Mouse (Mus musculus): ENCODE measurements around the gene Krtap13-1. TPM values are rescaled to one million over a fixed set of nuclear protein-coding genes. Genes with fewer than 3 reads are reported as not detected.

Gene Krtap13-1
- polyA plus RNA-seq, 1 experiment from 2014 or later: not detected

Other genes starting within 250 kb of the Krtap13-1 start
- not detected in 2 replicates for gene Cldn17, start 221.9 kb upstream of the Krtap13-1 start, polyA plus RNA-seq (2014; fragmentation: Nextera tagmentation; extraction: Ambion mirVana)
- gene Cldn8, start 165.7 kb upstream of the Krtap13-1 start, polyA plus RNA-seq (2014; fragmentation: Nextera tagmentation; extraction: Ambion mirVana): 1.1 and 1.5 TPM in 2 replicates
- not detected in 2 replicates for gene Krtap24-1, start 116.6 kb upstream of the Krtap13-1 start, polyA plus RNA-seq (2014; fragmentation: Nextera tagmentation; extraction: Ambion mirVana)
- gene 2310079G19Rik, start 101.2 kb upstream of the Krtap13-1 start, polyA plus RNA-seq (2014; fragmentation: Nextera tagmentation; extraction: Ambion mirVana): not detected in 2 replicates
- gene Krtap26-1, start 81.1 kb upstream of the Krtap13-1 start, polyA plus RNA-seq (2014; fragmentation: Nextera tagmentation; extraction: Ambion mirVana): not detected in 2 replicates
- not detected in 2 replicates for gene Krtap27-1, start 57.2 kb upstream of the Krtap13-1 start, polyA plus RNA-seq (2014; fragmentation: Nextera tagmentation; extraction: Ambion mirVana)
- gene 2310061N02Rik, start 20.9 kb upstream of the Krtap13-1 start, polyA plus RNA-seq (2014; fragmentation: Nextera tagmentation; extraction: Ambion mirVana): not detected in 2 replicates
- not detected in 2 replicates for gene Krtap13, start 22.8 kb downstream of the Krtap13-1 start, polyA plus RNA-seq (2014; fragmentation: Nextera tagmentation; extraction: Ambion mirVana)
- gene 2310034C09Rik, start 30.0 kb downstream of the Krtap13-1 start, polyA plus RNA-seq (2014; fragmentation: Nextera tagmentation; extraction: Ambion mirVana): not detected in 2 replicates
- not detected in 2 replicates for gene 2310057N15Rik, start 45.3 kb downstream of the Krtap13-1 start, polyA plus RNA-seq (2014; fragmentation: Nextera tagmentation; extraction: Ambion mirVana)
- gene Gm5965, start 49.0 kb downstream of the Krtap13-1 start, polyA plus RNA-seq (2014; fragmentation: Nextera tagmentation; extraction: Ambion mirVana): not detected in 2 replicates
- not detected in 2 replicates for gene Gm20741, start 83.4 kb downstream of the Krtap13-1 start, polyA plus RNA-seq (2014; fragmentation: Nextera tagmentation; extraction: Ambion mirVana)
- not detected in 2 replicates for gene Krtap15, start 91.4 kb downstream of the Krtap13-1 start, polyA plus RNA-seq (2014; fragmentation: Nextera tagmentation; extraction: Ambion mirVana)
- not detected in 2 replicates for gene Krtap14, start 97.3 kb downstream of the Krtap13-1 start, polyA plus RNA-seq (2014; fragmentation: Nextera tagmentation; extraction: Ambion mirVana)
- gene Krtap19-1, start 140.5 kb downstream of the Krtap13-1 start, polyA plus RNA-seq (2014; fragmentation: Nextera tagmentation; extraction: Ambion mirVana): not detected in 2 replicates
- gene Krtap19-2, start 145.4 kb downstream of the Krtap13-1 start, polyA plus RNA-seq (2014; fragmentation: Nextera tagmentation; extraction: Ambion mirVana): not detected in 2 replicates
- gene Krtap19-3, start 149.2 kb downstream of the Krtap13-1 start, polyA plus RNA-seq (2014; fragmentation: Nextera tagmentation; extraction: Ambion mirVana): not detected in 2 replicates
- gene Krtap19-4, start 156.2 kb downstream of the Krtap13-1 start, polyA plus RNA-seq (2014; fragmentation: Nextera tagmentation; extraction: Ambion mirVana): not detected in 2 replicates
- not detected in 2 replicates for gene Krtap19-5, start 167.6 kb downstream of the Krtap13-1 start, polyA plus RNA-seq (2014; fragmentation: Nextera tagmentation; extraction: Ambion mirVana)
- gene Krtap19-9b, start 203.4 kb downstream of the Krtap13-1 start, polyA plus RNA-seq (2014; fragmentation: Nextera tagmentation; extraction: Ambion mirVana): not detected in 2 replicates
- not detected in 2 replicates for gene Krtap16-3, start 234.0 kb downstream of the Krtap13-1 start, polyA plus RNA-seq (2014; fragmentation: Nextera tagmentation; extraction: Ambion mirVana)

Measured in hindbrain, embryonic 11.5 days (tissue).